Mouse (Mus musculus) intestine, embryonic 16.5 days (tissue): ENCODE results near the gene Hmgxb4. TPM values are rescaled to one million over a fixed set of nuclear protein-coding genes. Genes with fewer than 3 reads are reported as not detected.

ENCODE experiments used
- ATAC-seq: fragments of 200-750 bp; cut with Nextera tagmentation; 2 replicates; pipeline ENCODE4 v1.8.0; 2017; ENCODE audit warnings: moderate TSS enrichment, moderate library complexity
- H3K27ac ChIP-seq: fragments of 300-500 bp; sonication (generic); 2 replicates; pipeline ENCODE4 v1.5.1; 2014; ENCODE audit warnings: mild to moderate bottlenecking, low read length
- H3K27me3 ChIP-seq: fragments of 300-500 bp; sonication (generic); replicated peaks from 2 replicates; pipeline ENCODE4 v1.6.1; 2014; ENCODE audit warnings: low read length, control low read depth, mixed read lengths; ENCODE audit not compliant: control insufficient read depth, insufficient read depth
- H3K36me3 ChIP-seq: fragments of 300-500 bp; sonication (generic); 2 replicates; pipeline ENCODE4 v1.6.1; 2014; ENCODE audit warnings: low read length, control low read depth; ENCODE audit not compliant: control insufficient read depth, insufficient read depth
- H3K4me1 ChIP-seq: fragments of 300-500 bp; sonication (generic); 2 replicates; pipeline ENCODE4 v1.6.1; 2014; ENCODE audit warnings: low read length, control low read depth, mixed read lengths; ENCODE audit not compliant: control insufficient read depth, insufficient read depth
- H3K4me2 ChIP-seq: fragments of 300-500 bp; sonication (generic); 2 replicates; pipeline ENCODE4 v1.6.1; 2014; ENCODE audit warnings: low read depth, low read length, control low read depth
- H3K4me3 ChIP-seq: fragments of 300-500 bp; sonication (generic); 2 replicates; pipeline ENCODE4 v1.5.1; 2014; ENCODE audit warnings: mild to moderate bottlenecking, low read length
- H3K9ac ChIP-seq: fragments of 300-500 bp; sonication (generic); 2 replicates; pipeline ENCODE4 v1.6.1; 2014; ENCODE audit warnings: low read depth, low read length
- H3K9me3 ChIP-seq: fragments of 300-500 bp; sonication (generic); 2 replicates; pipeline ENCODE4 v1.6.1; 2016; ENCODE audit warnings: low read length, control low read depth; ENCODE audit not compliant: control insufficient read depth
- WGBS: fragments of 180-500 bp; shearing (Covaris S2); extraction: QIAGEN DNeasy Blood & Tissue Kit; methylation state at CpG from one replicate; pipeline ENCODE4 v1.1.7; 2014; 5-methylcytosine and 5-hydroxymethylcytosine counted together
- polyA plus RNA-seq: library from polyadenylated mRNA; unstranded; fragments of >200 nt; fragmentation: Nextera tagmentation; extraction: Ambion mirVana; gene quantifications from 2 replicates; pipeline ENCODE4 v1.2.1, GENCODE M21; 2015

Gene Hmgxb4
- polyA plus RNA-seq, 1 experiment from 2014 or later: 22.9 TPM

- WGBS: 92% methylated on average over 9 of the region's 9 CpGs
- ATAC-seq: no peak
Measured at GRCm38 (mm10) chr8:75078851-75079250, 85.7 kb downstream of the Hmgxb4 start.

More at GRCm38 (mm10) chr8:75078851-75079250, 85.7 kb downstream of the Hmgxb4 start:
- Histone ChIP-seq H3K9me3 (no peaks in the 10 kb centered on the region), H3K36me3 (no peaks in the 10 kb centered on the region), H3K4me3 (no peak overlapping the region), H3K27ac (no peak overlapping the region), H3K4me1 (no peaks in the 10 kb centered on the region), H3K27me3 (no peaks in the 10 kb centered on the region), H3K9ac (no peak overlapping the region), H3K4me2 (no peak overlapping the region)

Other genes with a start within 250 kb of the Hmgxb4 start
- 101 and 109 TPM in 2 replicates for gene Isx, start 120.2 kb upstream of the Hmgxb4 start, polyA plus RNA-seq
- 44.9 and 47.7 TPM in 2 replicates for gene Tom1, start 40.3 kb downstream of the Hmgxb4 start, polyA plus RNA-seq
- gene Hmox1, start 100.3 kb downstream of the Hmgxb4 start, polyA plus RNA-seq: 20.8 and 21.9 TPM in 2 replicates
- 99.5 and 120 TPM in 2 replicates for gene Mcm5, start 116.2 kb downstream of the Hmgxb4 start, polyA plus RNA-seq
- gene Rasd2, start 220.6 kb downstream of the Hmgxb4 start, polyA plus RNA-seq: 1.5 and 1.8 TPM in 2 replicates